Comparison of ENCODE assay signal across 23 mouse cellular contexts in genomic region chr14:47862556-47862955, GRCm38 (mm10).
DNase-seq lines count a peak whose midpoint lies in the region; ATAC-seq and TF ChIP-seq lines count a peak whose summit lies in the region.
"Had no signal": no experiment of that assay in that cellular context is flagged by ENCODE, and none has a peak within 500 bp of the region (broad histone marks: within the 10 kb centered on the region; RNA-seq: fewer than 3 reads in every experiment).

No protein-coding gene starts in this region.

- no peaks in the 10 kb centered on the region for H3K27me3 ChIP-seq in heart, embryonic 11.5 days (ENCODE audit: control insufficient read depth, insufficient read depth, low read length)
- H3K27me3 ChIP-seq in myocyte (ENCODE audit: control insufficient read depth, insufficient read depth, insufficient read length) = no peaks in the 10 kb centered on the region
- H3K27me3 ChIP-seq: forebrain, embryonic 15.5 days; hindbrain, embryonic 15.5 days; kidney, embryonic 15.5 days; liver, embryonic 12.5 days; neural tube, embryonic 12.5 days had no signal

- H3K79me2 ChIP-seq in myocyte (ENCODE audit: control insufficient read depth, insufficient read depth) = no peaks in the 10 kb centered on the region

- peak; percentile 92 for DNase-seq in heart, adult 11 months
- DNase-seq in Muller cell, postnatal 12 days (ENCODE audit: inconsistent ontology term) = peak; percentile 2
- peak; percentile 27 to 43 for DNase-seq in heart, postnatal 10 days
- no peak for DNase-seq in kidney, postnatal 36 days
- DNase-seq in right cerebral cortex, postnatal 25 days = no peak
- DNase-seq: B cell, adult 2 months; cerebellum, adult 2 months; cerebellum, postnatal 36 days; kidney, adult 11 months; kidney, postnatal 25 days; liver, postnatal 0 days; thymus, postnatal 4 days had no signal

- ATAC-seq in heart, embryonic 11.5 days (replicated peaks; ENCODE audit: insufficient number of reproducible peaks, low FRiP score, low TSS enrichment) = no peak
- ATAC-seq: inflammation-experienced regulatory T-cells, adult 6 months; liver, embryonic 12.5 days; midbrain, embryonic 16.5 days had no signal

- H3ac ChIP-seq in myocyte (ENCODE audit: control insufficient read depth, insufficient read length) = no peak overlapping the region

- H3K36me3 ChIP-seq in heart, embryonic 11.5 days (ENCODE audit: control insufficient read depth, insufficient read depth, low read length) = no peaks in the 10 kb centered on the region
- H3K36me3 ChIP-seq in myocyte (ENCODE audit: control insufficient read depth, insufficient read depth) = no peaks in the 10 kb centered on the region
- H3K36me3 ChIP-seq: forebrain, embryonic 15.5 days; hindbrain, embryonic 10.5 days; hindbrain, embryonic 15.5 days; kidney, embryonic 15.5 days; liver, embryonic 12.5 days; neural tube, embryonic 12.5 days had no signal

- no peaks in the 10 kb centered on the region for H3K4me1 ChIP-seq in heart, embryonic 11.5 days (ENCODE audit: control insufficient read depth, insufficient read depth, low read length)
- H3K4me1 ChIP-seq: liver, embryonic 12.5 days; neural tube, embryonic 12.5 days had no signal

- H3K27ac ChIP-seq in heart, embryonic 11.5 days (ENCODE audit: low read depth, low read length) = no peak overlapping the region
- H3K27ac ChIP-seq: hindbrain, embryonic 10.5 days; hindbrain, embryonic 15.5 days; kidney, embryonic 15.5 days; liver, embryonic 12.5 days; neural tube, embryonic 12.5 days had no signal

- no peak overlapping the region for H3K4me3 ChIP-seq in heart, embryonic 11.5 days (ENCODE audit: low read depth, low read length)
- no peak overlapping the region for H3K4me3 ChIP-seq in myocyte
- H3K4me3 ChIP-seq: forebrain, embryonic 15.5 days; hindbrain, embryonic 10.5 days; hindbrain, embryonic 15.5 days; kidney, embryonic 15.5 days; liver, embryonic 12.5 days; neural tube, embryonic 12.5 days had no signal

- WGBS in heart, embryonic 11.5 days (ENCODE audit: insufficient replicate concordance) = 63% methylated on average over 1 of the region's 1 CpGs

- no peak for TF ChIP-seq POLR2A in myocyte (IDR thresholded peaks at IDR 0.05; ENCODE audit: insufficient read length, low read depth)

- intact Hi-C loops in heart, postnatal 10 days (cut with DNase I) = no loop called here

- no peak overlapping the region for H3K9ac ChIP-seq in heart, embryonic 11.5 days (ENCODE audit: low read depth, low read length)
- H3K9ac ChIP-seq: forebrain, embryonic 15.5 days; hindbrain, embryonic 15.5 days; kidney, embryonic 15.5 days; liver, embryonic 12.5 days; liver, postnatal 0 days; neural tube, embryonic 12.5 days had no signal

- H3K4me2 ChIP-seq in heart, embryonic 11.5 days = no peak overlapping the region
- peak overlapping the region; percentile 70 for H3K4me2 ChIP-seq in myocyte (ENCODE audit: low read depth)
- H3K4me2 ChIP-seq: forebrain, embryonic 15.5 days; hindbrain, embryonic 15.5 days; kidney, embryonic 15.5 days; liver, embryonic 12.5 days; midbrain, embryonic 11.5 days; neural tube, embryonic 12.5 days had no signal

- H3K9me3 ChIP-seq in heart, embryonic 11.5 days (replicated peaks; ENCODE audit: control insufficient read depth, low read length) = no peaks in the 10 kb centered on the region
- H3K9me3 ChIP-seq: hindbrain, embryonic 10.5 days; hindbrain, embryonic 15.5 days; kidney, embryonic 15.5 days; liver, embryonic 12.5 days; neural tube, embryonic 12.5 days had no signal

TF ChIP-seq in myocyte, 11 proteins besides CTCF, POLR2A, EP300 and RAD21:
- TF ChIP-seq REST (IDR thresholded peaks at IDR 0.05; ENCODE audit: insufficient read depth, insufficient read length) = no peak
- TF ChIP-seq TCF3 (IDR thresholded peaks at IDR 0.05; ENCODE audit: insufficient read length, low read depth) = no peak
- no peak for TF ChIP-seq MYOD1 (IDR thresholded peaks at IDR 0.05; ENCODE audit: control insufficient read depth in 1 of 3, insufficient read length in 2 of 3, low read depth in 2 of 3)
- TF ChIP-seq CEBPB (IDR thresholded peaks at IDR 0.05; ENCODE audit: insufficient read depth, poor library complexity, severe bottlenecking) = no peak
- TF ChIP-seq E2F4 (IDR thresholded peaks at IDR 0.05; ENCODE audit: insufficient read depth) = no peak
- no peak for TF ChIP-seq POLR2AphosphoS2 (IDR thresholded peaks at IDR 0.05; ENCODE audit: insufficient read length, low read depth)
- no peak for TF ChIP-seq MAX (IDR thresholded peaks at IDR 0.05; ENCODE audit: low read depth)
- TF ChIP-seq TCF12 (IDR thresholded peaks at IDR 0.05; ENCODE audit: insufficient read depth, poor library complexity, severe bottlenecking) = no peak
- no peak for TF ChIP-seq SRF (IDR thresholded peaks at IDR 0.05; ENCODE audit: control insufficient read depth, insufficient read length, low read depth)
- no peak for TF ChIP-seq MYOG (IDR thresholded peaks at IDR 0.05; ENCODE audit: control insufficient read depth in 1 of 3, insufficient read depth in 1 of 3, insufficient read length in 2 of 3, low read depth in 2 of 3)
- no peak for TF ChIP-seq USF1 (IDR thresholded peaks at IDR 0.05; ENCODE audit: low read depth)

Comparison
In these comparisons a context has a peak if more than half of its experiments do, and no peak if none do; other contexts are left out.
1. DNase-seq: peak in heart, adult 11 months (single experiment), Muller cell, postnatal 12 days (single experiment) and heart, postnatal 10 days (2 of 2); none in kidney, postnatal 36 days (0 of 2) and right cerebral cortex, postnatal 25 days (single experiment).